Mouse (Mus musculus): ENCODE data around the gene Rdh8. TPM values are rescaled to one million over a fixed set of nuclear protein-coding genes. Genes with fewer than 3 reads are reported as not detected.

The Rdh8 gene
- polyA plus RNA-seq (2015; fragmentation: Nextera tagmentation; extraction: Ambion mirVana) = not detected in 2 replicates

GRCm38 (mm10) chr9:20818236-20818635 is at the start of gene Rdh8:
TSS of gene Rdh8 (plus strand) at chr9:20818503.
- no peaks in the 10 kb centered on the region for H3K27me3 ChIP-seq (replicated peaks; ENCODE audit: insufficient read depth, low read length)
- no peak within 1 kb of the TSS for H3K27ac ChIP-seq (ENCODE audit: low read length)
- H3K36me3 ChIP-seq (ENCODE audit: insufficient read depth, low read length) = no peaks in the 10 kb centered on the region
- no peaks in the 10 kb centered on the region for H3K9me3 ChIP-seq (ENCODE audit: low read length)
- no peak within 1 kb of the TSS for H3K4me3 ChIP-seq (ENCODE audit: low read depth, low read length)
- no peak for ATAC-seq
- TF ChIP-seq EP300 (IDR thresholded peaks at IDR 0.05) (no peak), CTCF (IDR thresholded peaks at IDR 0.05) (no peak)
- H3K4me1 ChIP-seq (ENCODE audit: insufficient read depth, low read depth, low read length) = peaks cover 3% of the 10 kb centered on the region; the same call in 1 of the 2 replicates
- H3K9ac ChIP-seq (replicated peaks; ENCODE audit: low read depth) = no peak within 1 kb of the TSS
- WGBS = 69% methylated on average over 6 of the region's 6 CpGs
- no peak for DNase-seq (ENCODE audit: low spot score)
- no peak within 1 kb of the TSS for H3K4me2 ChIP-seq (replicated peaks; ENCODE audit: low read depth, low read length)

GRCm38 (mm10) chr9:20781286-20781685 is 37.0 kb upstream of the Rdh8 start:
- DNase-seq (ENCODE audit: low spot score) (peak; percentile 5), ATAC-seq (no peak)
- Histone ChIP-seq H3K36me3 (ENCODE audit: insufficient read depth, low read length) (no peaks in the 10 kb centered on the region), H3K9me3 (ENCODE audit: low read length) (no peaks in the 10 kb centered on the region; the same call in 1 of the 2 replicates), H3K4me2 (replicated peaks; ENCODE audit: low read depth, low read length) (no peak overlapping the region), H3K9ac (replicated peaks; ENCODE audit: low read depth) (no peak overlapping the region), H3K27ac (ENCODE audit: low read length) (no peak overlapping the region), H3K4me1 (ENCODE audit: insufficient read depth, low read depth, low read length) (no peaks in the 10 kb centered on the region), H3K27me3 (replicated peaks; ENCODE audit: insufficient read depth, low read length) (no peaks in the 10 kb centered on the region), H3K4me3 (ENCODE audit: low read depth, low read length) (no peak overlapping the region)
- WGBS = 84% methylated on average over 3 of the region's 3 CpGs
- no peak for TF ChIP-seq EP300 (IDR thresholded peaks at IDR 0.05)
- TF ChIP-seq CTCF (IDR thresholded peaks at IDR 0.05) = no peak

DNA sequence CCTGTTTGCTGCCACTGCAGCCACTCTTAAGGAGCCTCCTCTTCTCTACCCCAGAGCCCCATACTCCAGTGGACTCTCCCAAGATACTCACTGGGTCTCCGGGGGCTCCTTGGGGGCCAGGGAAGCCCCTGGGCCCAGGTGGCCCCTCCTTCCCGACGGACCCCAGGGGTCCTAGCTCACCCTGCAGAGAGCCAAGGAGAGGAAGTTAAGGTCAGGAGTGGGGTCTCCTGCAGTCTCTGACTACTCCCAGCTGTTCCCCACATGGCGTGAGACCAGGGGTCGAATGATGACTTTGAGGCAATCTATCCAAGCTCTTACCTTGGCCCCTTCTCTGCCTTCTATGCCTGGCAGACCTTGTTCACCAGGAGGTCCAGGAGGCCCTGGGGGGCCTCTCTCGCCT is 33.2 kb upstream of the Rdh8 start:
- WGBS = 62% methylated on average over 6 of the region's 6 CpGs
- Histone ChIP-seq H3K9me3 (ENCODE audit: low read length) (no peaks in the 10 kb centered on the region; the same call in 1 of the 2 replicates), H3K27me3 (replicated peaks; ENCODE audit: insufficient read depth, low read length) (no peaks in the 10 kb centered on the region), H3K36me3 (ENCODE audit: insufficient read depth, low read length) (no peaks in the 10 kb centered on the region), H3K27ac (ENCODE audit: low read length) (no peak overlapping the region), H3K9ac (replicated peaks; ENCODE audit: low read depth) (no peak overlapping the region), H3K4me1 (ENCODE audit: insufficient read depth, low read depth, low read length) (no peaks in the 10 kb centered on the region), H3K4me3 (ENCODE audit: low read depth, low read length) (no peak overlapping the region), H3K4me2 (replicated peaks; ENCODE audit: low read depth, low read length) (no peak overlapping the region)
- no peak for DNase-seq (ENCODE audit: low spot score)
- TF ChIP-seq CTCF (IDR thresholded peaks at IDR 0.05) (no peak), EP300 (IDR thresholded peaks at IDR 0.05) (no peak)
- no peak for ATAC-seq

DNA sequence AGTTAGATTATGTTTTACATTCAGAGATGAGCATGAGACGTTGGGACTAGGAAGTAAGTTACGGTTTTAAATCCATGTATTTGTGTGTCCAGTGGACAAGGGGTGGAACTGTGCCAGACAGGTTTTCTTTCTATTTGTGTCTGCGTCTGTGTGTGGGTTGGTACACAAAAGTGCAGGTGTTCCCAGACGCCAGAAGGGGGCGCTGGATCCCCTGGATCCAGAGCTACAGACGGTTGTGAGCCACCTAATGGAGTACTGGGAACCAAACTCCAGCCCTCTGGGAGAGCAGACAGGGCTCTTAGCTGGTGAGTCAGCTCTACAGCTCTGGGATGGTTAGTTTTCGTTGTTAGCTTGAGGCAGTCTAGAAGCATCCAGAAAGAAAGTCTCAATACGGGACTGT is 30.3 kb upstream of the Rdh8 start:
- ATAC-seq (no peak), DNase-seq (ENCODE audit: low spot score) (no peak)
- WGBS = 75% methylated on average over 8 of the region's 8 CpGs
- no peaks in the 10 kb centered on the region; the same call in 1 of the 2 replicates for H3K9me3 ChIP-seq (ENCODE audit: low read length)
- no peak overlapping the region for H3K27ac ChIP-seq (ENCODE audit: low read length)
- no peak overlapping the region for H3K9ac ChIP-seq (replicated peaks; ENCODE audit: low read depth)
- no peaks in the 10 kb centered on the region for H3K27me3 ChIP-seq (replicated peaks; ENCODE audit: insufficient read depth, low read length)
- H3K4me3 ChIP-seq (ENCODE audit: low read depth, low read length) = no peak overlapping the region
- H3K4me2 ChIP-seq (replicated peaks; ENCODE audit: low read depth, low read length) = no peak overlapping the region
- H3K4me1 ChIP-seq (ENCODE audit: insufficient read depth, low read depth, low read length) = no peaks in the 10 kb centered on the region
- TF ChIP-seq CTCF (IDR thresholded peaks at IDR 0.05) (no peak), EP300 (IDR thresholded peaks at IDR 0.05) (no peak)
- no peaks in the 10 kb centered on the region for H3K36me3 ChIP-seq (ENCODE audit: insufficient read depth, low read length)

DNA sequence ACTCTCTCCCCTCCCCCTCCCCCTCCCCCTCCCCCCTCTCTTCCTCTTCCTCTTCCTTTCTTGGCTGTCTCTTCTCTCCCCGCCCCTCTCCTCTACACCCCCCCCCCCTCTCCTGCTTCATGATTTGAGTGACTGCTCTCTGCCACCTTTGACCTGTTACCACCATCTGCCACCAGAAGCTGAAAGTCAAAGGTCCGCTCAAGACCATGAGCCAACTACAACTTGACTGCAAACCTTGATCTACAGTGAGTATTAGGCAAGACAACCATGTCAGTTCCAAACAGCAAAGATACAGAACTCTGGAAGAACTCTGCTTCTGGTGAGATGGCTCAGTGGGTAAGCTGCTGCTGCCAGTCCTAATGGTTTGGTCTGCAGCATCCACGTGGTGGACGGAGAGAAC is 28.7 kb upstream of the Rdh8 start:
- no peak overlapping the region for H3K4me2 ChIP-seq (replicated peaks; ENCODE audit: low read depth, low read length)
- WGBS = 82% methylated on average over 3 of the region's 4 CpGs
- H3K4me1 ChIP-seq (ENCODE audit: insufficient read depth, low read depth, low read length) = no peaks in the 10 kb centered on the region
- H3K36me3 ChIP-seq (ENCODE audit: insufficient read depth, low read length) = no peaks in the 10 kb centered on the region
- no peaks in the 10 kb centered on the region for H3K9me3 ChIP-seq (ENCODE audit: low read length)
- H3K4me3 ChIP-seq (ENCODE audit: low read depth, low read length) = no peak overlapping the region
- no peak for DNase-seq (ENCODE audit: low spot score)
- no peak overlapping the region for H3K27ac ChIP-seq (ENCODE audit: low read length)
- H3K27me3 ChIP-seq (replicated peaks; ENCODE audit: insufficient read depth, low read length) = no peaks in the 10 kb centered on the region
- no peak for ATAC-seq
- TF ChIP-seq CTCF (IDR thresholded peaks at IDR 0.05) (no peak), EP300 (IDR thresholded peaks at IDR 0.05) (no peak)
- no peak overlapping the region for H3K9ac ChIP-seq (replicated peaks; ENCODE audit: low read depth)

- ATAC-seq (no peak), DNase-seq (ENCODE audit: low spot score) (no peak)
- Histone ChIP-seq H3K9me3 (ENCODE audit: low read length) (no peaks in the 10 kb centered on the region), H3K4me1 (ENCODE audit: insufficient read depth, low read depth, low read length) (no peaks in the 10 kb centered on the region), H3K27ac (ENCODE audit: low read length) (no peak overlapping the region), H3K27me3 (replicated peaks; ENCODE audit: insufficient read depth, low read length) (no peaks in the 10 kb centered on the region), H3K4me2 (replicated peaks; ENCODE audit: low read depth, low read length) (no peak overlapping the region), H3K9ac (replicated peaks; ENCODE audit: low read depth) (no peak overlapping the region), H3K4me3 (ENCODE audit: low read depth, low read length) (no peak overlapping the region), H3K36me3 (ENCODE audit: insufficient read depth, low read length) (no peaks in the 10 kb centered on the region)
- TF ChIP-seq CTCF (IDR thresholded peaks at IDR 0.05) (no peak), EP300 (IDR thresholded peaks at IDR 0.05) (no peak)
- WGBS = 65% methylated on average over 3 of the region's 3 CpGs
These were observed 28.0 kb upstream of the Rdh8 start for GRCm38 (mm10) chr9:20790345-20790744.
